Mouse (Mus musculus) CH12.LX (cell line): ENCODE results near the gene Rps11. TPM values are rescaled to one million over a fixed set of nuclear protein-coding genes. Genes with fewer than 3 reads are reported as not detected.
A peak's percentile ranks its signal among the peaks of the same experiment; 100 is the strongest.

ENCODE experiments used
- DNase-seq: peaks from one replicate; pipeline ENCODE4 v3.0.0-alpha.2; 2013; ENCODE audit errors: extremely low read depth
- H3K27ac ChIP-seq: 2 replicates; pipeline ENCODE4 v1.5.1; 2012; ENCODE audit warnings: low read depth, mild to moderate bottlenecking, control low read depth, moderate library complexity; ENCODE audit not compliant: insufficient read depth
- H3K27me3 ChIP-seq: replicated peaks from 2 replicates; pipeline ENCODE3; 2012; ENCODE audit warnings: inconsistent platforms
- H3K36me3 ChIP-seq, 2 experiments: replicated peaks in 1 of 2; 2 replicates each; pipeline versions ENCODE3 to v1.6.1; 2012; ENCODE audit warnings: inconsistent platforms in 1 of 2, low read length in 1 of 2, mild to moderate bottlenecking in 1 of 2, mixed read lengths in 1 of 2, moderate library complexity in 1 of 2; ENCODE audit not compliant: control insufficient read depth in 1 of 2, insufficient read depth in 1 of 2
- H3K4me1 ChIP-seq, 2 experiments: 2 replicates each; pipeline ENCODE4 v1.6.1; 2012; ENCODE audit warnings: inconsistent platforms in 1 of 2, moderate library complexity in 1 of 2; ENCODE audit not compliant: insufficient read depth in 2 of 2, control insufficient read depth in 1 of 2
- H3K4me2 ChIP-seq: 2 replicates; pipeline ENCODE4 v1.6.1; 2012; ENCODE audit warnings: low read depth, mild to moderate bottlenecking, control low read depth; ENCODE audit not compliant: poor library complexity, insufficient read depth, severe bottlenecking
- H3K4me3 ChIP-seq, 3 experiments: fragments of 150-350 bp in 1 of 3; sonication (generic) in 1 of 3; replicated peaks in 1 of 3; 2 replicates each; pipeline versions ENCODE3 to v1.5.1; 2011 to 2012; ENCODE audit warnings: low read depth in 2 of 3, low read length in 2 of 3, mild to moderate bottlenecking in 2 of 3, moderate library complexity in 2 of 3, control low read depth in 1 of 3, improper control_type of control experiment in 1 of 3, inconsistent platforms in 1 of 3, mixed read lengths in 1 of 3; ENCODE audit not compliant: poor library complexity in 1 of 3
- H3K79me2 ChIP-seq: replicated peaks from 2 replicates; pipeline ENCODE4 v1.6.1; 2012; ENCODE audit warnings: mild to moderate bottlenecking, moderate library complexity; ENCODE audit not compliant: control insufficient read depth, poor library complexity, insufficient read depth, severe bottlenecking; ENCODE audit errors: extremely low read depth
- H3K9ac ChIP-seq: 2 replicates; pipeline ENCODE4 v1.6.1; 2012; ENCODE audit warnings: low read depth, mild to moderate bottlenecking, control low read depth, moderate library complexity; ENCODE audit not compliant: insufficient read depth
- H3K9me3 ChIP-seq: replicated peaks from 2 replicates; pipeline ENCODE3; 2012; ENCODE audit warnings: low read length, inconsistent platforms, mixed read lengths
- BHLHE40 ChIP-seq: IDR thresholded peaks from 2 replicates; pipeline ENCODE4 v1.6.1; 2011; ENCODE audit warnings: mild to moderate bottlenecking, low read depth, low read length, improper control_type of control experiment
- CHD1 ChIP-seq: IDR thresholded peaks from 2 replicates; pipeline ENCODE4 v1.6.1; 2012; ENCODE audit warnings: low read depth, low read length, improper control_type of control experiment, inconsistent platforms
- CHD2 ChIP-seq: IDR thresholded peaks from 2 replicates; pipeline ENCODE4 v1.6.1; 2011; ENCODE audit warnings: low read length, improper control_type of control experiment
- CTCF ChIP-seq, 2 experiments: IDR thresholded peaks in 1 of 2; conservative IDR thresholded peaks in 1 of 2; 2 replicates each; pipeline ENCODE4 v1.5.1; 2011 to 2012; ENCODE audit warnings: low read depth in 2 of 2, low read length in 2 of 2, improper control_type of control experiment in 1 of 2, inconsistent platforms in 1 of 2, mild to moderate bottlenecking in 1 of 2, moderate library complexity in 1 of 2
- E2F4 ChIP-seq: IDR thresholded peaks from 2 replicates; pipeline ENCODE4 v1.6.1; 2011; ENCODE audit warnings: low read depth, low read length, improper control_type of control experiment; ENCODE audit not compliant: insufficient replicate concordance
- ELF1 ChIP-seq: IDR thresholded peaks from 2 replicates; pipeline ENCODE4 v1.6.1; 2014; ENCODE audit warnings: low read depth, mild to moderate bottlenecking, inconsistent platforms, low read length, improper control_type of control experiment
- EP300 ChIP-seq: IDR thresholded peaks from 2 replicates; pipeline ENCODE4 v1.6.1; 2011; ENCODE audit warnings: low read length, improper control_type of control experiment
- ETS1 ChIP-seq: conservative IDR thresholded peaks from 2 replicates; pipeline ENCODE4 v1.6.1; 2012; ENCODE audit warnings: low read depth, mild to moderate bottlenecking, inconsistent platforms, low read length, improper control_type of control experiment, moderate library complexity
- GABPA ChIP-seq: IDR thresholded peaks from 2 replicates; pipeline ENCODE4 v1.6.1; 2012; ENCODE audit warnings: low read depth, low read length, improper control_type of control experiment, inconsistent platforms; ENCODE audit not compliant: insufficient replicate concordance
- HCFC1 ChIP-seq: IDR thresholded peaks from 2 replicates; pipeline ENCODE4 v1.6.1; 2012; ENCODE audit warnings: low read depth, mild to moderate bottlenecking, inconsistent platforms, low read length, improper control_type of control experiment
- IRF4 ChIP-seq: IDR thresholded peaks from 2 replicates; pipeline ENCODE4 v1.6.1; 2014; ENCODE audit warnings: low read depth, mild to moderate bottlenecking, inconsistent platforms, low read length, improper control_type of control experiment
- JUN ChIP-seq: IDR thresholded peaks from 2 replicates; pipeline ENCODE4 v1.6.1; 2011; ENCODE audit warnings: low read depth, mild to moderate bottlenecking, low read length, improper control_type of control experiment, moderate library complexity; ENCODE audit not compliant: insufficient read depth
- JUND ChIP-seq: conservative IDR thresholded peaks from 2 replicates; pipeline ENCODE4 v1.6.1; 2011; ENCODE audit warnings: low read depth, low read length, improper control_type of control experiment
- KAT2A ChIP-seq: IDR thresholded peaks from 2 replicates; pipeline ENCODE4 v1.6.1; 2012; ENCODE audit warnings: low read length, improper control_type of control experiment, inconsistent platforms; ENCODE audit not compliant: insufficient replicate concordance
- MAFK ChIP-seq: IDR thresholded peaks from 2 replicates; pipeline ENCODE4 v1.6.1; 2011; ENCODE audit warnings: low read length, improper control_type of control experiment; ENCODE audit not compliant: insufficient replicate concordance
- MAX ChIP-seq: IDR thresholded peaks from 2 replicates; pipeline ENCODE4 v1.6.1; 2011; ENCODE audit warnings: low read length, improper control_type of control experiment
- MAZ ChIP-seq: IDR thresholded peaks from 2 replicates; pipeline ENCODE4 v1.6.1; 2012; ENCODE audit warnings: low read depth, mild to moderate bottlenecking, inconsistent platforms, low read length, improper control_type of control experiment, moderate library complexity
- MEF2A ChIP-seq: IDR thresholded peaks from 2 replicates; pipeline ENCODE4 v1.6.1; 2014; ENCODE audit warnings: low read depth, mild to moderate bottlenecking, inconsistent platforms, low read length, improper control_type of control experiment, borderline replicate concordance
- MXI1 ChIP-seq: IDR thresholded peaks from 2 replicates; pipeline ENCODE4 v1.6.1; 2011; ENCODE audit warnings: mild to moderate bottlenecking, low read depth, low read length, improper control_type of control experiment
- MYC ChIP-seq: IDR thresholded peaks from 2 replicates; pipeline ENCODE4 v1.6.1; 2011; ENCODE audit warnings: low read depth, mild to moderate bottlenecking, improper control_type of control experiment, low read length
- NELFE ChIP-seq: IDR thresholded peaks from 2 replicates; pipeline ENCODE4 v1.6.1; 2011; ENCODE audit warnings: low read depth, low read length, improper control_type of control experiment
- NRF1 ChIP-seq: IDR thresholded peaks from 2 replicates; pipeline ENCODE4 v1.6.1; 2014; ENCODE audit warnings: low read depth, mild to moderate bottlenecking, inconsistent platforms, low read length, improper control_type of control experiment, moderate library complexity
- PAX5 ChIP-seq: IDR thresholded peaks from 2 replicates; pipeline ENCODE4 v1.6.1; 2012; ENCODE audit warnings: low read length, inconsistent platforms, mixed read lengths
- POLR2A ChIP-seq: IDR thresholded peaks from 2 replicates; pipeline ENCODE4 v1.6.1; 2011; ENCODE audit warnings: low read depth, mild to moderate bottlenecking, improper control_type of control experiment, low read length
- POLR2AphosphoS2 ChIP-seq: IDR thresholded peaks from 2 replicates; pipeline ENCODE4 v1.6.1; 2011; ENCODE audit warnings: low read depth, low read length, improper control_type of control experiment
- RAD21 ChIP-seq: IDR thresholded peaks from 2 replicates; pipeline ENCODE4 v1.6.1; 2011; ENCODE audit warnings: low read depth, mild to moderate bottlenecking, low read length, improper control_type of control experiment, moderate library complexity
- SIN3A ChIP-seq: IDR thresholded peaks from 2 replicates; pipeline ENCODE4 v1.6.1; 2012; ENCODE audit warnings: low read length, improper control_type of control experiment, inconsistent platforms
- SMC3 ChIP-seq: IDR thresholded peaks from 2 replicates; pipeline ENCODE4 v1.6.1; 2011; ENCODE audit warnings: low read depth, low read length, improper control_type of control experiment
- TBP ChIP-seq: conservative IDR thresholded peaks from 2 replicates; pipeline ENCODE4 v1.6.1; 2011; ENCODE audit warnings: low read depth, low read length, improper control_type of control experiment
- TCF12 ChIP-seq: IDR thresholded peaks from 2 replicates; pipeline ENCODE4 v1.6.1; 2014; ENCODE audit warnings: low read depth, mild to moderate bottlenecking, inconsistent platforms, low read length, improper control_type of control experiment
- UBTF ChIP-seq: IDR thresholded peaks from 2 replicates; pipeline ENCODE4 v1.6.1; 2012; ENCODE audit warnings: low read depth, mild to moderate bottlenecking, inconsistent platforms, low read length, improper control_type of control experiment, moderate library complexity
- USF1 ChIP-seq: IDR thresholded peaks from 2 replicates; pipeline ENCODE4 v1.6.1; 2014; ENCODE audit warnings: low read depth, mild to moderate bottlenecking, inconsistent platforms, low read length, improper control_type of control experiment
- USF2 ChIP-seq: conservative IDR thresholded peaks from 2 replicates; pipeline ENCODE4 v1.6.1; 2011; ENCODE audit warnings: low read depth, low read length, improper control_type of control experiment
- ZC3H11A ChIP-seq: IDR thresholded peaks from 2 replicates; pipeline ENCODE4 v1.6.1; 2012; ENCODE audit warnings: low read depth, mild to moderate bottlenecking, inconsistent platforms, low read length, improper control_type of control experiment
- ZKSCAN1 ChIP-seq: IDR thresholded peaks from 2 replicates; pipeline ENCODE4 v1.6.1; 2012; ENCODE audit warnings: low read depth, inconsistent platforms, low read length, improper control_type of control experiment, borderline replicate concordance
- ZMIZ1 ChIP-seq: IDR thresholded peaks from 2 replicates; pipeline ENCODE4 v1.6.1; 2012; ENCODE audit warnings: low read depth, mild to moderate bottlenecking, inconsistent platforms, low read length, improper control_type of control experiment
- ZNF384 ChIP-seq: IDR thresholded peaks from 2 replicates; pipeline ENCODE4 v1.6.1; 2012; ENCODE audit warnings: low read depth, low read length, improper control_type of control experiment, inconsistent platforms
- dilution Hi-C: fragments of 300-500 bp; cut with MboI; formaldehyde crosslinking; loops from 2 replicates; pipeline ENCODE4 v1.14.3; 2020; ENCODE audit warnings: low sequenced_read_pairs; ENCODE audit not compliant: extremely low pct_unique_long_range_greater_than_20kb, extremely low pct_ligation_motif_present
- in situ Hi-C: fragments of 300-500 bp; cut with MboI; formaldehyde crosslinking; loops from 3 replicates; pipeline ENCODE4 v1.14.3; 2019; ENCODE audit warnings: low sequenced_read_pairs, low pct_ligation_motif_present, low pct_unique_long_range_greater_than_20kb, mixed read lengths
- polyA plus RNA-seq: library from polyadenylated mRNA; unstranded; fragments of >175 nt; gene quantifications from 2 replicates; pipeline ENCODE4 v1.2.1, GENCODE M21; 2012; ENCODE audit warnings: low read depth; ENCODE audit not compliant: insufficient read length
- total RNA-seq, 2 experiments: library from RNA; depleted of rRNA; stranded (reverse); fragments of 300-350 nt in 1 of 2; fragments of >200 nt in 1 of 2; gene quantifications; 2 replicates each; pipeline ENCODE4 v1.2.3; 2012 to 2014

Rps11 gene
- total RNA-seq (2012; rRNA removed) = 1,839 and 2,104 TPM in 2 replicates
- total RNA-seq (2014; rRNA removed) = 898 and 923 TPM in 2 replicates
- polyA plus RNA-seq = 1,465 and 1,699 TPM in 2 replicates

- peak within 1 kb of the TSS; percentile 96 for H3K9ac ChIP-seq
- H3K79me2 ChIP-seq = peaks cover 44% of the 10 kb centered on the region
- H3K4me3 ChIP-seq = peak within 1 kb of the TSS; percentile 84 to 93 (median 92)
- H3K27ac ChIP-seq = peak within 1 kb of the TSS; percentile 82
- no peaks in the 10 kb centered on the region for H3K27me3 ChIP-seq
- in situ Hi-C loops = loop anchor here (5.0 kb wide), 1 partner anchor 42 kb away; no protein-coding TSS in a partner anchor
- H3K9me3 ChIP-seq = no peaks in the 10 kb centered on the region
- peaks cover 10 to 47% of the 10 kb centered on the region in 2 experiments for H3K4me1 ChIP-seq
- peaks cover 55 to 70% of the 10 kb centered on the region in 2 experiments for H3K36me3 ChIP-seq
- DNase-seq = peak; percentile 99
- H3K4me2 ChIP-seq = peak within 1 kb of the TSS; percentile 60
- dilution Hi-C loops = no loop called here
- TF ChIP-seq RAD21 (no peak), MAZ (no peak), JUND (no peak), CTCF (conservative IDR thresholded peaks at IDR 0.05 in 1 of 2, IDR thresholded peaks at IDR 0.05 in 1 of 2; ENCODE audit: low read depth in 2 of 2, low read length in 2 of 2) (0 out of 4 replicates have a peak, but pooled peaks of 1 of the 2 experiments have one; percentile 8), SIN3A (peak; percentile 66; the same call in 1 of the 2 replicates), USF1 (peak; percentile 85), JUN (no peak), ZC3H11A (no peak), KAT2A (peak; percentile 82), ELF1 (peak; percentile 91), ZMIZ1 (peak; percentile 85; the same call in 1 of the 2 replicates), POLR2AphosphoS2 (peak; percentile 99), TCF12 (peak; percentile 89), NELFE (peak; percentile 86), NRF1 (peak; percentile 63), MAFK (no peak), EP300 (no peak), USF2 (peak; percentile 78), CHD1 (peak; percentile 8; the same call in 1 of the 2 replicates), BHLHE40 (peak; percentile 97), MAX (peak; percentile 99), TBP (peak; percentile 85), IRF4 (peak; percentile 59), MYC (peak; percentile 99), POLR2A (peak; percentile 86), GABPA (no peak; the same call in 1 of the 2 replicates), PAX5 (no peak), CHD2 (peak; percentile 98), SMC3 (no peak), E2F4 (peak; percentile 91; the same call in 1 of the 2 replicates), ZNF384 (no peak), ETS1 (peak; percentile 59), UBTF (no peak), MEF2A (no peak; the same call in 1 of the 2 replicates), ZKSCAN1 (no peak), HCFC1 (peak; percentile 87), MXI1 (peak; percentile 98)
Measured at GRCm38 (mm10) chr7:45124224-45125143, at the start of gene Rps11. Gene Rps11 (minus strand): TSS chr7:45124439.
